Mouse (Mus musculus) lung, postnatal 0 days (tissue): ENCODE data around the gene Ino80e.

ENCODE experiments used
- CTCF ChIP-seq: IDR thresholded peaks from 2 replicates; pipeline ENCODE4 v1.5.1; 2016; ENCODE audit warnings: antibody characterized with exemption, mild to moderate bottlenecking
- EP300 ChIP-seq: IDR thresholded peaks from 2 replicates; pipeline ENCODE4 v1.6.1; 2016; ENCODE audit warnings: antibody characterized with exemption, mild to moderate bottlenecking, control low read depth

DNA sequence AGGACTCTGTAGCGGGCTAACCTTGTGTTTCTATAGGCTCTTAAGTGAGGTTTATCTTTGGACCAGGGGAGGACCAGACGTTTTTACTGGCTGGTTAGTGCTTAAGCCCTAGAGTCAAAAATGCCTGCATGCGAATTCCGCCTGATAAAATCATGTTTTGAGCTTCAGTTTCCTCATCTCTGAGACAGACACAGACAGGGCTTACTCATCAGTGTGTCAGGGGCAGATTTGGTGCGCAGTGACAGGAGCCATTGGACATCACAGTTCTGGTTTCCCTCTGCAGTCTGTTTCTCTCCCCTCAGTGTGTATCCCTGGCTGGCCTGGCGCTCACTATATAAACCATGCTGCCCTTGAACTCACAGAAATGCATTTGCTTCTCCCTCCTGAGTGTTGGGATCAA is 59.0 kb downstream of the Ino80e start:
- TF ChIP-seq CTCF = no peak
- TF ChIP-seq EP300 = no peak
